Mouse (Mus musculus): ENCODE measurements around the gene Itgb2. TPM values are rescaled to one million over a fixed set of nuclear protein-coding genes. Genes with fewer than 3 reads are reported as not detected.

Gene Itgb2
- polyA plus RNA-seq, 1 experiment from 2014 or later, result 6.9 TPM

DNA sequence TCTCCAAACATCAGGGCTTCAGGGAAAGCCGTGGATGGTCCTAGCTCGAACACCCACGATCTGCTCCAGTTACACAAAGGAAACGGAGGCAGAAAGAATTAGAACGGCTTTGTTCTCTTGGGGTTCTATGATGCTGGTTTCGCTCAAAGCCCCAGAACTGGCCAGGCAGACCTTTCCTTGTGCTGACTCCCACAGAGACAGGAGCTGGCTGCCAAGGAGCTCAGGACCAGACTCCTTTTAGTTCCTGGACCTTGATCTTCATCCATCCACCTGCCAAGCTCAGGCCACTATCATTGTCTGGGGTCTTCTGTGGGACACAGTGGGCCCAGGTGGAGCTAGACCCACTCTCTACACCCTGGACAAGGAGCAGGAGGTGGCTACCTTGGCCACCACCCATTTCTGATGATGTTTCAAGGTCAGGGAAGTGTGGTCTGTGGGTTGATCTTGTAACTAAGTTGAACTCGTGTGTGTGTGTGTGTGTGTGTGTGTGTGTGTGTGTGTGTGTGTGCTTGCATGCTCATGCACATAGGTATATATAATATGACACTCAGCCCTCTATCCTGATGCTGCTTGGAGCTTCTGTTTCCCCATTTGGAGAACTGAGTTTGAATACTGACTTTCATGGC, 9.4 kb downstream of the Itgb2 start:
- Histone ChIP-seq H3K27me3 (replicated peaks) (no peaks in the 10 kb centered on the region), H3K9me3 (no peaks in the 10 kb centered on the region), H3K36me3 (no peaks in the 10 kb centered on the region), H3K4me1 (no peaks in the 10 kb centered on the region), H3K4me2 (no peak overlapping the region), H3K27ac (no peak overlapping the region), H3K9ac (no peak overlapping the region), H3K4me3 (replicated peaks) (no peak overlapping the region)
- 74% methylated on average over 7 of the region's 7 CpGs for WGBS
- no peak for ATAC-seq (ENCODE audit: insufficient read depth, low FRiP score, low read depth)

- Histone ChIP-seq H3K36me3 (no peaks in the 10 kb centered on the region), H3K4me3 (replicated peaks) (no peak overlapping the region), H3K9ac (no peak overlapping the region), H3K4me2 (no peak overlapping the region), H3K9me3 (no peaks in the 10 kb centered on the region), H3K27me3 (replicated peaks) (no peaks in the 10 kb centered on the region), H3K4me1 (no peaks in the 10 kb centered on the region), H3K27ac (no peak overlapping the region)
- 73% methylated on average over 4 of the region's 4 CpGs for WGBS
- ATAC-seq (ENCODE audit: insufficient read depth, low FRiP score, low read depth), result no peak
These were observed 10.6 kb downstream of the Itgb2 start for GRCm38 (mm10) chr10:77540576-77541102.

- Histone ChIP-seq H3K4me3 (replicated peaks) (no peak overlapping the region), H3K4me1 (no peaks in the 10 kb centered on the region), H3K9me3 (no peaks in the 10 kb centered on the region), H3K9ac (no peak overlapping the region), H3K36me3 (no peaks in the 10 kb centered on the region), H3K27me3 (replicated peaks) (no peaks in the 10 kb centered on the region), H3K27ac (no peak overlapping the region), H3K4me2 (no peak overlapping the region)
- WGBS, result 73% methylated on average over 10 of the region's 10 CpGs
- no peak for ATAC-seq (ENCODE audit: insufficient read depth, low FRiP score, low read depth)
These were observed 12.0 kb downstream of the Itgb2 start for GRCm38 (mm10) chr10:77541864-77542666.

DNA sequence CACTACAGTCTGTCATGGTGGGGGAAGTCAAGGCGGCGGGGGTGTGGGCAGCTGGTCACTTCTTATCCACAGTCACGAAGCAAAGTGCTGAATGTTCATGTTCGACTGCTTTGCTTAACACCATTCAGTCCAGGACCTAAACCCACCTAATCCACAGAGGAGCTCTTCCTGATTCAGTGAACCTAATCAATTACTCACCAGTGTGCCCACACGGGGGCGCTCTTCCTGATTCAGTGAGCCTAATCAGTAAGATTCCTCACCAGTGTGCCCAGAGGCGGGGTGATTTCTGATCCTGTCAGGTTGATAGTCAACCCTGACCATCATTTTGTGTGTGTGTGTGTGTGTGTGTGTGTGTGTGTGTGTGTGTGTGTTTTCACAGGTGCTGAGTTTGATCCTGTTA, 13.2 kb downstream of the Itgb2 start:
- no peak for ATAC-seq (ENCODE audit: insufficient read depth, low FRiP score, low read depth)
- Histone ChIP-seq H3K27ac (no peak overlapping the region), H3K9me3 (no peaks in the 10 kb centered on the region), H3K36me3 (no peaks in the 10 kb centered on the region), H3K27me3 (replicated peaks) (no peaks in the 10 kb centered on the region), H3K4me1 (no peaks in the 10 kb centered on the region), H3K4me2 (no peak overlapping the region), H3K4me3 (replicated peaks) (no peak overlapping the region), H3K9ac (no peak overlapping the region)
- 42% methylated on average over 7 of the region's 7 CpGs for WGBS

- no peak overlapping the region for H3K27ac ChIP-seq
- H3K4me2 ChIP-seq, result no peak overlapping the region
- H3K27me3 ChIP-seq (replicated peaks), result no peaks in the 10 kb centered on the region
- no peaks in the 10 kb centered on the region for H3K4me1 ChIP-seq
- H3K4me3 ChIP-seq (replicated peaks), result no peak overlapping the region
- H3K9me3 ChIP-seq, result no peaks in the 10 kb centered on the region
- no peaks in the 10 kb centered on the region for H3K36me3 ChIP-seq
- H3K9ac ChIP-seq, result no peak overlapping the region
- WGBS, result 79% methylated on average over 5 of the region's 5 CpGs
- no peak for ATAC-seq (ENCODE audit: insufficient read depth, low FRiP score, low read depth)
These were observed 14.9 kb downstream of the Itgb2 start for GRCm38 (mm10) chr10:77544916-77545315.

DNA sequence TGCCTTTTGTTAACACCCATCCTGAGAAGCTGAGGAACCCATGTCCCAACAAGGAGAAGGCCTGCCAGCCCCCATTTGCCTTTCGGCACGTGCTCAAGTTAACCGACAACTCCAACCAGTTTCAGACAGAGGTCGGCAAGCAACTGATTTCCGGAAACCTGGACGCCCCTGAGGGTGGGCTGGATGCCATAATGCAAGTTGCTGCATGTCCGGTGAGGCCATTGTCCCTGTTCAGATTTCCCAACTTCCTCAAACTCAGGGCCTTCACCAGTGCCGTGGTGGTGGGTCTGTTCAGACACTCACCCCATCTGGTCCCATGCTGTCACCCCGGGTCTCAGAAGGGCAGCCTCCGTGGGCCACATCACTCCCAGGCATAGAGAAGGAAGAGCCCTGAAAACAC, 18.5 kb downstream of the Itgb2 start:
- no peak for ATAC-seq (ENCODE audit: insufficient read depth, low FRiP score, low read depth)
- no peaks in the 10 kb centered on the region for H3K4me1 ChIP-seq
- H3K36me3 ChIP-seq, result no peaks in the 10 kb centered on the region
- no peak overlapping the region for H3K27ac ChIP-seq
- H3K9me3 ChIP-seq, result no peaks in the 10 kb centered on the region
- H3K9ac ChIP-seq, result no peak overlapping the region
- no peak overlapping the region for H3K4me3 ChIP-seq (replicated peaks)
- no peak overlapping the region for H3K4me2 ChIP-seq
- 78% methylated on average over 10 of the region's 10 CpGs for WGBS
- H3K27me3 ChIP-seq (replicated peaks), result no peaks in the 10 kb centered on the region

GRCm38 (mm10) chr10:77550874-77551273, 20.8 kb downstream of the Itgb2 start:
- Histone ChIP-seq H3K9me3 (no peaks in the 10 kb centered on the region), H3K4me2 (no peak overlapping the region), H3K27ac (no peak overlapping the region), H3K9ac (no peak overlapping the region), H3K36me3 (no peaks in the 10 kb centered on the region), H3K4me3 (replicated peaks) (no peak overlapping the region), H3K27me3 (replicated peaks) (no peaks in the 10 kb centered on the region), H3K4me1 (no peaks in the 10 kb centered on the region)
- 77% methylated on average over 11 of the region's 11 CpGs for WGBS
- ATAC-seq (ENCODE audit: insufficient read depth, low FRiP score, low read depth), result no peak

DNA sequence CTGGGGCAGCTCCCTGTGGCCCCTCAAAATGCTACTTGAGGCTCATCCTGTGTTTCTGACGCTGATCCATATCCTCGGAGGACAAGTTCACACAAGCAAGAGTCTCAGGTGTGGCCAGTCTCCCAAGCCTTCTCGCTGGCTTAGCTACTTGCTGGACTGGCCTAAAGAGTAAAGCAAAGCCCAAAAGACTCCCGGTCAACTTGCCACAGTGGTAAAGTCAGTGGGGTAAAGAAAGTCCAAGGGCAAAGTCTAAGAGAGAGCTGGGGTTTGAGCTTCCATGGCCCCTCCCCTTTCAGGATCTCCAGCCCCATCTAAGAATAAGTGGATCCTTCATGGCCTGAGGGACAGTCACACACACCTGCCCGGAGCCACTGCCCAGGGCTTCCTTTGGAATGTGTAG, 22.1 kb downstream of the Itgb2 start:
- Histone ChIP-seq H3K9ac (no peak overlapping the region), H3K4me3 (replicated peaks) (no peak overlapping the region), H3K4me2 (no peak overlapping the region), H3K27ac (no peak overlapping the region), H3K36me3 (no peaks in the 10 kb centered on the region), H3K4me1 (no peaks in the 10 kb centered on the region), H3K27me3 (replicated peaks) (no peaks in the 10 kb centered on the region), H3K9me3 (no peaks in the 10 kb centered on the region)
- WGBS, result 80% methylated on average over 5 of the region's 5 CpGs
- no peak for ATAC-seq (ENCODE audit: insufficient read depth, low FRiP score, low read depth)

DNA sequence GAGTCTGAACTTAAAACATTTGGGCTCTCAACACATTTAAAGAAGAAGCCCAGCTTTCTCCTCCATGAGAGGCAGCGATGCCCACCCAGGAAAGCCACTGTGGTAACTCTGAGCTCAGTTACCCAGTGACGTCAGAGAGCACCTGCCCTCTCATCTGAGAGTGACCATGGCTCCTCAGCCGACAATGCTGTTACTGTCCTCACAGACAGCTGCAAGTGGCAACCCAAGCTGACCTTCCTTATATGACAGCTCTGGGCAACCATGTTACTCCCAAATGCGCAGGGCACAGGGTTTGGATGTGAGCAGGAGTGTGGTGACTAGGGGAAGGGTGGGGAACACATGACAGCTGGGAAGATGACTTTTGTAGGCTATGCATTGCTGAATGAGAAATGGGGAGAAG, 23.2 kb downstream of the Itgb2 start:
- H3K36me3 ChIP-seq, result no peaks in the 10 kb centered on the region
- no peak overlapping the region for H3K4me2 ChIP-seq
- H3K27me3 ChIP-seq (replicated peaks), result no peaks in the 10 kb centered on the region
- H3K4me3 ChIP-seq (replicated peaks), result no peak overlapping the region
- H3K9ac ChIP-seq, result no peak overlapping the region
- H3K9me3 ChIP-seq, result no peaks in the 10 kb centered on the region
- no peak overlapping the region for H3K27ac ChIP-seq
- ATAC-seq (ENCODE audit: insufficient read depth, low FRiP score, low read depth), result no peak
- no peaks in the 10 kb centered on the region for H3K4me1 ChIP-seq
- WGBS, result 75% methylated on average over 4 of the region's 4 CpGs

DNA sequence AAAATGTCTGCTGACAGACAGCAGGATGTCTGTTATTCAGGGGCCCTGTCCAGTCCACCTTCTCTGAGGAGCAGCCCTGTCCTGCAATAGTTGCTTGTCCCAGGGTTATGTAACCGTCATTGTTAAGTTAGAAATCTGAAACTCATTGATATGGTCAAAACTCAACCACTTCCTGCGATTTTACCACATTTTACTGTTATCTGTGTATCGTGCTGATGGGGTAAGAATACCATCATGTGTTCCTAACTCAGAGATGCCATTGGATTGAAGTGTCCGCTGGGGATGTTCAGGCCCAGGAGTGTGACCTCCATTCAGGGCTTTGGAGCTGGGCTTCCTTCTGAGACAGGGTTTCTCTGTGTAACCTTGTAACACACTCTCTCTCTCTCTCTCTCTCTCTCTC, 24.9 kb downstream of the Itgb2 start:
- no peaks in the 10 kb centered on the region for H3K27me3 ChIP-seq (replicated peaks)
- no peak overlapping the region for H3K9ac ChIP-seq
- no peak for ATAC-seq (ENCODE audit: insufficient read depth, low FRiP score, low read depth)
- no peak overlapping the region for H3K4me3 ChIP-seq (replicated peaks)
- no peak overlapping the region for H3K4me2 ChIP-seq
- H3K27ac ChIP-seq, result no peak overlapping the region
- no peaks in the 10 kb centered on the region for H3K9me3 ChIP-seq
- H3K36me3 ChIP-seq, result no peaks in the 10 kb centered on the region
- H3K4me1 ChIP-seq, result no peaks in the 10 kb centered on the region
- 83% methylated on average over 4 of the region's 4 CpGs for WGBS

DNA sequence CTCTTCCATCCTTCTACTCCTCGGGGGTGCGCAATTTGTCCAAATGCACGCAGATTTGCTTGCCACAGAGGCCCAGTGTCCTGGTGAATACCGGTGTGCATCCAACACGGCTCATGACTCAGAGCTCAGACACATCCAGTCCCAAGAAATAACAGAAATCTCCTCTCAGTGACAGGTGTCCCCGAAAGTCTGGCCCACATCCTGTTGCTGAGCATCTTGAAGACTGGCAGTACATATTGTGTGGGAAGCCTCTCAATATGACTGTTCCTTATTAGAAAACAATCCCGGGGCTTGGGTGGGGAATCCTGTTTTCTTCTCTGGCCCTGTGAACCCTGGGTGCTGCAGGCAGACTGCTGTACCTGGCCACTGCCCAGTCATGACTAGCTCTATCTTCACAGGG, 26.6 kb downstream of the Itgb2 start:
- no peaks in the 10 kb centered on the region for H3K9me3 ChIP-seq
- WGBS, result 87% methylated on average over 7 of the region's 7 CpGs
- H3K4me2 ChIP-seq, result no peak overlapping the region
- H3K4me1 ChIP-seq, result no peaks in the 10 kb centered on the region
- no peak overlapping the region for H3K9ac ChIP-seq
- H3K4me3 ChIP-seq (replicated peaks), result no peak overlapping the region
- H3K27ac ChIP-seq, result no peak overlapping the region
- no peak for ATAC-seq (ENCODE audit: insufficient read depth, low FRiP score, low read depth)
- no peaks in the 10 kb centered on the region for H3K27me3 ChIP-seq (replicated peaks)
- H3K36me3 ChIP-seq, result no peaks in the 10 kb centered on the region

GRCm38 (mm10) chr10:77557641-77558040, 27.6 kb downstream of the Itgb2 start:
- no peaks in the 10 kb centered on the region for H3K4me1 ChIP-seq
- no peak; the same call in 1 of the 2 replicates for ATAC-seq (ENCODE audit: insufficient read depth, low FRiP score, low read depth)
- no peak overlapping the region for H3K4me2 ChIP-seq
- H3K27ac ChIP-seq, result no peak overlapping the region
- no peak overlapping the region for H3K4me3 ChIP-seq (replicated peaks)
- no peaks in the 10 kb centered on the region for H3K27me3 ChIP-seq (replicated peaks)
- H3K36me3 ChIP-seq, result no peaks in the 10 kb centered on the region
- WGBS, result 85% methylated on average over 4 of the region's 4 CpGs
- H3K9ac ChIP-seq, result no peak overlapping the region
- H3K9me3 ChIP-seq, result no peaks in the 10 kb centered on the region
